Mouse (Mus musculus) lung, embryonic 16.5 days (tissue): ENCODE results near the gene Ddx58. TPM values are rescaled to one million over a fixed set of nuclear protein-coding genes. Genes with fewer than 3 reads are reported as not detected.
A peak's percentile ranks its signal among the peaks of the same experiment; 100 is the strongest.

Source experiments
- ATAC-seq: fragments of 200-750 bp; cut with Nextera tagmentation; 2 replicates; pipeline ENCODE4 v1.8.0; 2017; ENCODE audit warnings: low read depth, mild to moderate bottlenecking, moderate library complexity
- H3K27ac ChIP-seq: fragments of 300-500 bp; sonication (generic); 2 replicates; pipeline ENCODE4 v1.5.1; 2014; ENCODE audit warnings: mild to moderate bottlenecking, control low read depth, low read length
- H3K27me3 ChIP-seq: fragments of 300-500 bp; sonication (generic); 2 replicates; pipeline ENCODE4 v1.6.1; 2014; ENCODE audit warnings: low read depth, low read length, mixed read lengths; ENCODE audit not compliant: control insufficient read depth, insufficient read depth
- H3K36me3 ChIP-seq: fragments of 300-500 bp; sonication (generic); 2 replicates; pipeline ENCODE4 v1.6.1; 2014; ENCODE audit warnings: low read length; ENCODE audit not compliant: control insufficient read depth, insufficient read depth
- H3K4me1 ChIP-seq: fragments of 300-500 bp; sonication (generic); replicated peaks from 2 replicates; pipeline ENCODE4 v1.6.1; 2014; ENCODE audit warnings: low read length, mixed read lengths; ENCODE audit not compliant: control insufficient read depth, insufficient read depth
- H3K4me2 ChIP-seq: fragments of 300-500 bp; sonication (generic); 2 replicates; pipeline ENCODE4 v1.6.1; 2014; ENCODE audit warnings: low read depth, low read length, control low read depth
- H3K4me3 ChIP-seq: fragments of 300-500 bp; sonication (generic); 2 replicates; pipeline ENCODE4 v1.5.1; 2014; ENCODE audit warnings: mild to moderate bottlenecking, low read length, control low read depth
- H3K9ac ChIP-seq: fragments of 300-500 bp; sonication (generic); 2 replicates; pipeline ENCODE4 v1.6.1; 2014; ENCODE audit warnings: low read length, control low read depth
- H3K9me3 ChIP-seq: fragments of 300-500 bp; sonication (generic); 2 replicates; pipeline ENCODE4 v1.6.1; 2016; ENCODE audit warnings: low read length; ENCODE audit not compliant: control insufficient read depth
- WGBS: fragments of 180-500 bp; shearing (Covaris S2); extraction: QIAGEN DNeasy Blood & Tissue Kit; methylation state at CpG from one replicate; pipeline ENCODE4 v1.1.7; 2014; 5-methylcytosine and 5-hydroxymethylcytosine counted together
- polyA plus RNA-seq: library from polyadenylated mRNA; unstranded; fragments of >200 nt; fragmentation: Nextera tagmentation; extraction: Ambion mirVana; gene quantifications from 2 replicates; pipeline ENCODE4 v1.2.1, GENCODE M21; 2015

Gene Ddx58
- polyA plus RNA-seq, 1 experiment from 2014 or later, result 11.7 TPM

DNA sequence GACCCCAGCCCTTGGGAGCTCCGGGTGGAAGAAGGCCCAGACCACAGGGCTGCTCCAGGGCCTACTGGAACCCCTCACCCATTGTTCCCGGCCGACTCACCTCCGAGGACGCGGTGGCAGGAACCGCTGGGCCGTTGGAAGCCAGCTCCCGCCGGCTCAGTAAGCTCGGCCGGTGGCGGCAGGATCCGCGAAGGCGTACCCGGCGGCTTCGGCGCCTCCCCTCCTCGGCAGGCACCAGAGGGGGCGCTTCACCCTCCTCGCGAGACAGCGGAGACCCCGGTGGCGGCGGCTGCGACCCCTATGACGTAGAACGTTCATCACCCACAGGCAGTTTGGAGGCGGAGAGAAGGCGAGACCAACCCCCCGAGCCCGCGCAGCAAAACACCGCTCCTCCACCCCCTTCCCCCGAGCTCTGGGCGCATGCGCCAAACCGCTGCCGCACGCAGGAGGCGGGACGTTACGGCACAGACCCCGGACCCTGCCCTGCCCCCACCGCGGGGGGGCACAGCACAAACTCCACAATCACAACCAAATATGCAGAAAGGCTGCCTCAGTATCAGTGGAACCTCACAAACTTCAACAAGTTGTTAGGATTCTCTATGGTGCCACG is 28.7 kb upstream of the Ddx58 start:
- peaks cover 16% of the 10 kb centered on the region for H3K4me1 ChIP-seq

GRCm38 (mm10) chr4:40267681-40268080 is 28.1 kb upstream of the Ddx58 start:
- Histone ChIP-seq H3K4me1 (peaks cover 16% of the 10 kb centered on the region), H3K9ac (peak overlapping the region; percentile 95), H3K36me3 (peaks cover 6% of the 10 kb centered on the region), H3K9me3 (no peaks in the 10 kb centered on the region), H3K27ac (peak overlapping the region; percentile 95), H3K27me3 (no peaks in the 10 kb centered on the region), H3K4me2 (peak overlapping the region; percentile 90), H3K4me3 (peak overlapping the region; percentile 90)
- WGBS, result 49% methylated on average over 7 of the region's 7 CpGs
- ATAC-seq, result 0 out of 2 replicates have a peak, but pooled peaks have one; percentile 0

More for the DNA sequence above, 28.7 kb upstream of the Ddx58 start:
- no peaks in the 10 kb centered on the region for H3K27me3 ChIP-seq
- peak overlapping the region; percentile 95 for H3K27ac ChIP-seq
- no peaks in the 10 kb centered on the region for H3K9me3 ChIP-seq
- H3K9ac ChIP-seq, result peak overlapping the region; percentile 95
- peak overlapping the region; percentile 90 for H3K4me3 ChIP-seq
- peak; percentile 84 for ATAC-seq
- H3K4me2 ChIP-seq, result peak overlapping the region; percentile 90
- H3K36me3 ChIP-seq, result peaks cover 9% of the 10 kb centered on the region
- under 1% methylated on average over 48 of the region's 50 CpGs for WGBS

GRCm38 (mm10) chr4:40264321-40264720 is 24.7 kb upstream of the Ddx58 start:
- no peak for ATAC-seq
- Histone ChIP-seq H3K36me3 (peaks cover 30% of the 10 kb centered on the region), H3K27me3 (no peaks in the 10 kb centered on the region), H3K4me2 (no peak overlapping the region), H3K9me3 (no peaks in the 10 kb centered on the region), H3K27ac (no peak overlapping the region), H3K4me3 (no peak overlapping the region), H3K4me1 (peaks cover 16% of the 10 kb centered on the region), H3K9ac (no peak overlapping the region)
- 45% methylated on average over 1 of the region's 1 CpGs for WGBS

- Histone ChIP-seq H3K27me3 (no peaks in the 10 kb centered on the region), H3K9me3 (no peaks in the 10 kb centered on the region), H3K9ac (no peak overlapping the region), H3K27ac (no peak overlapping the region), H3K4me2 (no peak overlapping the region), H3K4me3 (no peak overlapping the region), H3K4me1 (no peaks in the 10 kb centered on the region), H3K36me3 (peaks cover 6% of the 10 kb centered on the region; the same call in 1 of the 2 replicates)
- ATAC-seq, result no peak
- whole genome bisulfite sequencing, result 83% methylated on average over 8 of the region's 8 CpGs
These were observed 14.9 kb upstream of the Ddx58 start for GRCm38 (mm10) chr4:40254385-40255103.

GRCm38 (mm10) chr4:40253766-40254165 is 14.1 kb upstream of the Ddx58 start:
- no peak overlapping the region for H3K4me3 ChIP-seq
- H3K4me2 ChIP-seq, result no peak overlapping the region
- no peak overlapping the region for H3K27ac ChIP-seq
- no peaks in the 10 kb centered on the region for H3K9me3 ChIP-seq
- WGBS, result 50% methylated on average over 2 of the region's 2 CpGs
- no peak overlapping the region for H3K9ac ChIP-seq
- 0 out of 2 replicates have a peak, but pooled peaks cover 2% of the 10 kb centered on the region for H3K36me3 ChIP-seq
- ATAC-seq, result 0 out of 2 replicates have a peak, but pooled peaks have one; percentile 52
- no peaks in the 10 kb centered on the region for H3K4me1 ChIP-seq
- H3K27me3 ChIP-seq, result no peaks in the 10 kb centered on the region

DNA sequence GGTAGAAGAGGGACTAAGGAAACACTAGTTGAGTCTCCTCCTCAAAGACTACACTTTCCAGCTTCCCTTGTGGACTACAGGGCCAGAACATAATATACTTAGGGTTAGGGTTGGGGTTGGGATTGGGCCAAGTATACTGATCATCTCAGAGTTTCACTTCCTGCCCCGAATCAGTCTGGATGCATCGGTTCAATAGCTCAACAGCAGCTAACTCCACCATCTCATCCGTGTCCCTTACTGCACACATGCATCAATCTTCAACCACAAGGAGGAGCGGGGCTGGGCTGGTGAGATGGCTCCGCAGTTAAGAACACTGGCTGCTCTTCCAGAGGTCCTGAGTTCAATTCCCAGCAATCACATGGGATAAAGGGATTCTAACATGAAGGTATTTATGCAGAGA is 11.4 kb upstream of the Ddx58 start:
- no peak overlapping the region for H3K9ac ChIP-seq
- H3K9me3 ChIP-seq, result no peaks in the 10 kb centered on the region
- WGBS, result 82% methylated on average over 5 of the region's 5 CpGs
- ATAC-seq, result no peak
- H3K4me3 ChIP-seq, result no peak overlapping the region
- H3K27ac ChIP-seq, result no peak overlapping the region
- no peak overlapping the region for H3K4me2 ChIP-seq
- H3K4me1 ChIP-seq, result no peaks in the 10 kb centered on the region
- no peaks in the 10 kb centered on the region for H3K36me3 ChIP-seq
- no peaks in the 10 kb centered on the region for H3K27me3 ChIP-seq

DNA sequence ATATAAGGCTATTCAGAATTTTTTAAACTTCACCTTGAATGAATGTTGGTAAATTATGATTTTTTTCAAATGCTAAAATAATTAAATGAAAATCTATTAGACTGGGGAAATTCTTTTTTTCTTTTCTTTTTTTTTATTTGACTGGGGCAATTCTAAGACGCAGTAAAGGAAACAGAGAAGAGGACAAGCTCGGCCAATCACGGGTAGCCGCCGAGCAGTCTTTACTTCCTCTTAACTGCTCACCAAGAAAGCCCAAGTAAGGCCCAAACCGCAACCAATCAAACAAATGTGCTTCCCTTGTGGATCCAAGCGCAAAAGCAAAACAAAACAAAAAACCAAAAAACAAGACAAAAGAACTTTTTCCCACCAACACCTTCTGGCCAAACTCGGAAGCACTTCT is 4.4 kb upstream of the Ddx58 start:
- WGBS, result 83% methylated on average over 8 of the region's 8 CpGs
- no peak for ATAC-seq
- Histone ChIP-seq H3K4me1 (no peaks in the 10 kb centered on the region), H3K27ac (no peak overlapping the region), H3K4me3 (no peak overlapping the region), H3K36me3 (no peaks in the 10 kb centered on the region), H3K9me3 (no peaks in the 10 kb centered on the region), H3K9ac (no peak overlapping the region), H3K27me3 (no peaks in the 10 kb centered on the region), H3K4me2 (no peak overlapping the region)

DNA sequence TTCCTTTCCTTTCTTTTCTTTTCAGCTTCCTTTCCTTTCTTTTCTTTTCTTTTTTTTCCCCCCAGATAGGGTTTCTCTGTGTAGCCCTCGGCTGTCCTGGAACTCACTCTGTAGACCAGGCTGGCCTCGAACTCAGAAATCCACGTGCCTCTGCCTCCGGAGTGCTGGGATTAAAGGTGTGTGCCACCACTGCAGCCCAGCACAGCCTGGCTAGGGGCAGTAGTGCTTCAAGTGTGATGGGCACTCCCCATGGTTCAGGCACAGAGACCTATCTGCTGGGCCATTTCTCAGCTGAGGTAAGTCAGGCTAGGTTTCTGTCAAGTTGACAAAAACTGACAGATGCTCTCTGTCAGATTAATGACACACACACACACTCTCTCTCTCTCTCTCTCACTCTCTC is 3.4 kb upstream of the Ddx58 start:
- H3K9me3 ChIP-seq, result no peaks in the 10 kb centered on the region
- peaks cover 4% of the 10 kb centered on the region; the same call in 1 of the 2 replicates for H3K4me1 ChIP-seq
- ATAC-seq, result no peak
- H3K27me3 ChIP-seq, result no peaks in the 10 kb centered on the region
- 85% methylated on average over 4 of the region's 4 CpGs for WGBS
- no peak overlapping the region for H3K4me3 ChIP-seq
- no peak overlapping the region for H3K4me2 ChIP-seq
- no peak overlapping the region for H3K27ac ChIP-seq
- H3K36me3 ChIP-seq, result no peaks in the 10 kb centered on the region
- H3K9ac ChIP-seq, result no peak overlapping the region

- WGBS, result 41% methylated on average over 6 of the region's 6 CpGs
- Histone ChIP-seq H3K4me1 (peaks cover 4% of the 10 kb centered on the region; the same call in 1 of the 2 replicates), H3K36me3 (no peaks in the 10 kb centered on the region), H3K27me3 (no peaks in the 10 kb centered on the region), H3K9ac (no peak overlapping the region), H3K27ac (no peak overlapping the region), H3K4me2 (no peak overlapping the region), H3K4me3 (no peak overlapping the region), H3K9me3 (no peaks in the 10 kb centered on the region)
- no peak for ATAC-seq
These were observed 2.3 kb upstream of the Ddx58 start for GRCm38 (mm10) chr4:40241928-40242327.
